Mouse (Mus musculus) midbrain, postnatal 0 days (tissue): ENCODE measurements around the gene Dapk1. TPM values are rescaled to one million over a fixed set of nuclear protein-coding genes. Genes with fewer than 3 reads are reported as not detected.
A peak's percentile ranks its signal among the peaks of the same experiment; 100 is the strongest.

Experiments
- ATAC-seq: fragments of 200-750 bp; cut with Nextera tagmentation; 2 replicates; pipeline ENCODE4 v1.8.0; 2017; ENCODE audit warnings: moderate number of reproducible peaks, mild to moderate bottlenecking, moderate TSS enrichment, moderate library complexity; ENCODE audit not compliant: low FRiP score
- DNase-seq: peaks from one replicate; pipeline ENCODE4 v3.0.0-alpha.2; 2015; ENCODE audit warnings: low spot score
- H3K27ac ChIP-seq: fragments of 300-500 bp; sonication (generic); 2 replicates; pipeline ENCODE4 v1.5.1; 2014; ENCODE audit warnings: low read depth, mild to moderate bottlenecking, low read length, mixed read lengths
- H3K27me3 ChIP-seq: fragments of 300-500 bp; sonication (generic); 2 replicates; pipeline ENCODE4 v1.6.1; 2014; ENCODE audit warnings: low read length, control low read depth, mixed read lengths; ENCODE audit not compliant: insufficient read depth
- H3K36me3 ChIP-seq: fragments of 300-500 bp; sonication (generic); 2 replicates; pipeline ENCODE4 v1.6.1; 2014; ENCODE audit warnings: low read length, control low read depth, mixed read lengths; ENCODE audit not compliant: insufficient read depth
- H3K4me1 ChIP-seq: fragments of 300-500 bp; sonication (generic); 2 replicates; pipeline ENCODE4 v1.6.1; 2014; ENCODE audit warnings: mild to moderate bottlenecking, control low read depth, antibody characterized with exemption, low read length, mixed read lengths; ENCODE audit not compliant: insufficient read depth
- H3K4me2 ChIP-seq: fragments of 300-500 bp; sonication (generic); 2 replicates; pipeline ENCODE4 v1.6.1; 2014; ENCODE audit warnings: low read depth, mild to moderate bottlenecking, low read length, mixed read lengths; ENCODE audit not compliant: poor library complexity, severe bottlenecking
- H3K4me3 ChIP-seq: fragments of 300-500 bp; sonication (generic); 2 replicates; pipeline ENCODE4 v1.5.1; 2014; ENCODE audit warnings: low read depth, mild to moderate bottlenecking, low read length, moderate library complexity
- H3K9ac ChIP-seq: fragments of 300-500 bp; sonication (generic); replicated peaks from 2 replicates; pipeline ENCODE4 v1.6.1; 2014; ENCODE audit warnings: mild to moderate bottlenecking, low read length, moderate library complexity, mixed read lengths; ENCODE audit not compliant: poor library complexity, severe bottlenecking
- H3K9me3 ChIP-seq: fragments of 300-500 bp; sonication (generic); 2 replicates; pipeline ENCODE4 v1.6.1; 2016; ENCODE audit warnings: low read length, control low read depth
- CTCF ChIP-seq: IDR thresholded peaks from 2 replicates; pipeline ENCODE4 v1.5.1; 2016; ENCODE audit warnings: antibody characterized with exemption, mild to moderate bottlenecking
- WGBS: fragments of 180-500 bp; shearing (Covaris S2); extraction: QIAGEN DNeasy Blood & Tissue Kit; methylation state at CpG from one replicate; pipeline ENCODE4 v1.1.7; 2014; 5-methylcytosine and 5-hydroxymethylcytosine counted together
- polyA plus RNA-seq: library from polyadenylated mRNA; unstranded; fragments of >200 nt; fragmentation: Nextera tagmentation; extraction: Ambion mirVana; gene quantifications from 2 replicates; pipeline ENCODE4 v1.2.1, GENCODE M21; 2015
- total RNA-seq: library from RNA; depleted of rRNA; stranded (reverse); fragments of >200 nt; gene quantifications from 2 replicates; pipeline ENCODE4 v1.2.3, GENCODE M21; 2014

Dapk1 gene
- total and polyA plus RNA-seq, 2 experiments from 2014 or later = 27.6 to 68.9 TPM

DNA sequence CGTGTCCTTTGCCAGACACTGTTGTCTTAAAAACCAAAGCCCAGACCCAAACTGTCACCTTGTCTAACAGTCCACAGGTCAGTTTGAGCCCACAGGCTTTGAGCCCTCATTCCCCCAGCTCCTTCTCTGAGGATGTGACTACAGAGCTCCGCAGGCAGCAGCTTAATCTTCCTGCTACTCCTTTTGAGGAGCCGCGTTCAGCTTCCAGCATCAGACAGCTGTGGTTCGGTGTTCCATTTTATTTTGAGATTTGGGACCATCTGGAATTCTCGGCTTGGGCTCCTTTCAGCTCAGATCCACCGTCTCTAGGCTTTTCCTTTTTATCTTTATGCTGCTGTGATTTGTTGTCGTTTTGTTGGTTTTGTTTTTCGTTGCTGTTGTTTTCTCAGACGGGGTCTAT lies 69.5 kb downstream of the Dapk1 start:
- DNase-seq (no peak), ATAC-seq (no peak)
- H3K4me2 ChIP-seq = no peak overlapping the region
- WGBS = 44% methylated on average over 10 of the region's 10 CpGs
- no peaks in the 10 kb centered on the region for H3K27me3 ChIP-seq
- H3K9ac ChIP-seq = no peak overlapping the region
- no peaks in the 10 kb centered on the region for H3K4me1 ChIP-seq
- no peaks in the 10 kb centered on the region for H3K36me3 ChIP-seq
- no peaks in the 10 kb centered on the region for H3K9me3 ChIP-seq
- no peak overlapping the region for H3K4me3 ChIP-seq
- H3K27ac ChIP-seq = no peak overlapping the region
- TF ChIP-seq CTCF = no peak

DNA sequence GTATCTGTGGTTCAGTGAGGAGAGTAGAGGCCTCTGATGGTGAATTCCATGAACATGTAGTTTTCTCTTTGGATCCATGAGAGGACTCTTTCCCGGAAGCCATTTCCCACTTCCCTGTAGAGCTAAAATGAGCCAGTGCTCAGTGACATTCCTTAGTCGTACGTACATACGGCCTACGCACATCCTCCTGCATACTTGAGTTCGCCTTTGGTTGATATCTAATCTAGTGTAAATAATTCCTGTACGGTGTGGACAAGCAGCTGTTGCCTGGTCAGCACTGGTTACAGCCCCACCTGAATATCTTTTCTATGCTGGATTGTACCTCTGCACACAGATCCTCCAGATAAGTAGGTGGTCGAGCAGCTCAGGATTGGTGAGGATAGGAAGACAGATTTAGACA lies 70.5 kb downstream of the Dapk1 start:
- Histone ChIP-seq H3K27ac (no peak overlapping the region), H3K4me2 (no peak overlapping the region), H3K9me3 (no peaks in the 10 kb centered on the region), H3K27me3 (no peaks in the 10 kb centered on the region), H3K4me1 (no peaks in the 10 kb centered on the region), H3K4me3 (no peak overlapping the region), H3K9ac (no peak overlapping the region), H3K36me3 (no peaks in the 10 kb centered on the region)
- no peak for TF ChIP-seq CTCF
- no peak for DNase-seq
- no peak for ATAC-seq
- 91% methylated on average over 8 of the region's 8 CpGs for WGBS

DNA sequence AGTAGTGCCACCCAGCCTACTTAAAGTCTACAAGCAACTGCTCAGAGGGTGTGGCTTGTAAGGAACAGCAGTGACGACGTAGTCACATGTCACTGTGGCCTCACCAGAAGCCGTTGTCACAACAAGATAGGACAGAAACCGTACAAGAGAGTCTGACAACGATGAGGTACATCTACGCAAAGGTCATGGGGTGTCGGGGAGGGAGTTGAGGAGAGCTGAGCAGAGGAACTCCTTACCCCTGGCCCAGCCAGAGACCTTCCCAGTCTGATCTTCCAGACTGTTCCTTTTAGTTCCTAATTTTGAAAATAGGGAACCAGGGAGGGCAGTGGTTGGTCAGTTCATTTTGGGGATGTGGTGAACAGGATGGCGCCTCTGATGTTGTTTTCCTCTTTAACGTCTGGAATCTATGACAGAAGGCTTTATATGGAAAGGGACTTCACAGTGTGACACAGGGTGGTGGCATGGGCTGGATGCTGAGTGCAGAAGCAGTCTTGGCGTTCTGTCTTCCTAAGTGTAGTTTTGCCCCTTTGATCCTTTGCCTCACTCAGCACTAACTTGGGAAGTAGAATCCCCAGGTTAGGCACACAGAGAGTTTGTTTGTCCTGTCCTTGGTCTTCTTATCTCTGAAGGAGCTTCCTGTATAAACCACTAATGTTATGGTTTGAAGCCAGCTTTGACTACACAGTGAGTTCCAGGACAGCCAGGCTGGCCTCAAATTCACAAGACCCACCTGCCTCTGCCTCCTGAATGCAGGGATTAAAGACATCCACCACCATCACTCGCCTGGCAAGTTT lies 71.3 kb downstream of the Dapk1 start:
- H3K4me1 ChIP-seq = no peaks in the 10 kb centered on the region
- H3K9ac ChIP-seq = no peak overlapping the region
- ATAC-seq (no peak), DNase-seq (no peak)
- H3K4me2 ChIP-seq = no peak overlapping the region
- H3K4me3 ChIP-seq = no peak overlapping the region
- WGBS = 93% methylated on average over 11 of the region's 11 CpGs
- no peak overlapping the region for H3K27ac ChIP-seq
- H3K9me3 ChIP-seq = no peaks in the 10 kb centered on the region
- no peaks in the 10 kb centered on the region for H3K36me3 ChIP-seq
- H3K27me3 ChIP-seq = no peaks in the 10 kb centered on the region
- TF ChIP-seq CTCF = no peak

DNA sequence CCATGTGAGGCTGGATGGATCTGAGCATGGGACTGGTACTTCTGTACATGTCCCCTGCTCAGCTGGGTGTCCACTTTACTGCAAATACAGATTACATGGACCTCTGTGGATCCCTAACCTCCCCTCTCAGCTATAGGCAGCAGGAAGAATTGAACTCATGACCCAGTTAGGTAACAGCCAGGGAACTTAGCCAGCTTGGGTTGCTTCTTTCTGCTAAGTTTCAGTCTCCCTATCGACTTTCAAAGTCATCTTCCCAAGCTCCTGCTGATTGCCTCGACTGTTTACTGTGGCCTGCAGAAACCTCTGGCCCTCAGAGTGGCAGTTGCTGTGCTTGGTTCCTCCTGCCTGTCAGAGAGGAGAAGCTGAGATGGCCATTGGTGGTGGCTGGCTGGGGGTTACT lies 72.6 kb downstream of the Dapk1 start:
- H3K36me3 ChIP-seq = no peaks in the 10 kb centered on the region
- whole genome bisulfite sequencing = 51% methylated on average over 2 of the region's 2 CpGs
- no peak overlapping the region for H3K9ac ChIP-seq
- H3K9me3 ChIP-seq = no peaks in the 10 kb centered on the region
- ATAC-seq (no peak), DNase-seq (no peak)
- TF ChIP-seq CTCF = no peak
- H3K4me1 ChIP-seq = no peaks in the 10 kb centered on the region
- H3K27me3 ChIP-seq = no peaks in the 10 kb centered on the region
- no peak overlapping the region for H3K27ac ChIP-seq
- H3K4me3 ChIP-seq = no peak overlapping the region
- H3K4me2 ChIP-seq = no peak overlapping the region

DNA sequence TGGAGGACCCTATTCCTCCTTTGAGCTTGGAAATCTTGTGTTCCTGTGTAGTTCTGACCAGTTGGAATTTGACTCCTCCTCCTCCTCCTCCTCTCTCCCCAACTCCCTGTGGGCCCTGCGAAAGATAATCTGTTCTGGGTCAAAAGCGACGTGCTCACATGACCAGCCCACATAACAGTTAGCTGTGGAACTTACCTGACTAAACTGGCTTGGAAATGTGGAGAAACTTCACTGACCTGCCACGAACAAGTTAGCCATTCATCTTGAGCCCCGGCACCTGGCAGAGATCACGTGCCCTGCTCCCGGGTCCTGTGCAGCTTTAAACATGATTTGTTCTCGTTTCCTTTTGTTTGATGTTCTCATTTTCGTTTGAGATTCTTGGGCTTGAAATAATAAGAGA lies 73.2 kb downstream of the Dapk1 start:
- WGBS = 48% methylated on average over 9 of the region's 9 CpGs
- no peak overlapping the region for H3K27ac ChIP-seq
- no peak overlapping the region for H3K4me3 ChIP-seq
- no peaks in the 10 kb centered on the region for H3K36me3 ChIP-seq
- ATAC-seq = no peak
- H3K27me3 ChIP-seq = no peaks in the 10 kb centered on the region
- no peak for TF ChIP-seq CTCF
- H3K9ac ChIP-seq = no peak overlapping the region
- H3K9me3 ChIP-seq = no peaks in the 10 kb centered on the region
- DNase-seq = no peak
- no peaks in the 10 kb centered on the region for H3K4me1 ChIP-seq
- no peak overlapping the region for H3K4me2 ChIP-seq

DNA sequence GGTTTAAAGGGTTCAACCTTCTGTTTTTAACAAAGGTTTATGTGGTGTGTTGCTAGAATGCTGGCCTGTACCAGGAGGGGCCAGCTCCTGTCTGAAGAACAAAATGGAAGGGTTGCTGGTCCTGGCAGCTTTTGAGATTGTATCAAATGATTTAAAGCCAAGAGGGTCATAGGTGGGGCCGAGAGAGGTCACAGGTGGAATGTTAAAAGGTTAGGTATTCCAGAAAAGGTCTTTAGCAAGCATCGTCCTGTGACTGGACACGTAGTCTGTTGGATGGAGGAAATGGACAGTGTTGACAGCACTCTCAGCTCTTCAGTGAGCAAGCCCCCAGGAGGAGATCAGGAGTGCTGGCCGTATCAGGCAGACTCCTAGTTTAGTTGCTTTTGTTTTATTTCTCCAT lies 73.7 kb downstream of the Dapk1 start:
- no peak for ATAC-seq
- Histone ChIP-seq H3K27ac (0 out of 2 replicates have a peak overlapping the region, but pooled peaks have one; percentile 12), H3K27me3 (no peaks in the 10 kb centered on the region), H3K9me3 (no peaks in the 10 kb centered on the region), H3K9ac (no peak overlapping the region), H3K4me1 (no peaks in the 10 kb centered on the region), H3K4me3 (no peak overlapping the region), H3K36me3 (no peaks in the 10 kb centered on the region), H3K4me2 (no peak overlapping the region)
- WGBS = 94% methylated on average over 4 of the region's 4 CpGs
- TF ChIP-seq CTCF = no peak
- no peak for DNase-seq
